Mouse (Mus musculus): ENCODE measurements around the gene Armt1.
"Not testable (repeated sequence)": the region's sequence is repeated elsewhere in the genome, so short reads cannot be mapped to it uniquely, and the experiment has no call there.

Gene Armt1

GRCm38 (mm10) chr10:4432123-4432931 lies at the start of gene Armt1, which contains the start of gene Rmnd1:
Armt1 (plus strand) TSS chr10:4432467.
Rmnd1 (minus strand) TSS chr10:4432388.
- DNase-seq, result peak; percentile 94

- DNase-seq, result no peak
Observed at GRCm38 (mm10) chr10:4384244-4384643, 48.0 kb upstream of the Armt1 start.

- peak; percentile 95 for DNase-seq
Observed at GRCm38 (mm10) chr10:4386609-4387591, 45.4 kb upstream of the Armt1 start.

GRCm38 (mm10) chr10:4387701-4388383 lies 44.4 kb upstream of the Armt1 start, which contains the start of gene Zbtb2:
Zbtb2 (minus strand) TSS chr10:4388108.
- peak; percentile 59 for DNase-seq

- DNase-seq, result peak; percentile 23
Observed at GRCm38 (mm10) chr10:4388384-4388745, 43.9 kb upstream of the Armt1 start.

- DNase-seq, result no peak
Observed at GRCm38 (mm10) chr10:4389036-4389435, 43.2 kb upstream of the Armt1 start.

- DNase-seq, result no peak
Observed at GRCm38 (mm10) chr10:4389461-4390112, 42.7 kb upstream of the Armt1 start.

GRCm38 (mm10) chr10:4390550-4390949 lies 41.7 kb upstream of the Armt1 start:
- DNase-seq, result no peak

- DNase-seq, result no peak
Observed at GRCm38 (mm10) chr10:4391076-4391475, 41.2 kb upstream of the Armt1 start.

GRCm38 (mm10) chr10:4391851-4392250 lies 40.4 kb upstream of the Armt1 start:
- DNase-seq, result peak; percentile 39

GRCm38 (mm10) chr10:4395321-4395720 lies 36.9 kb upstream of the Armt1 start:
- DNase-seq, result no peak

GRCm38 (mm10) chr10:4398058-4398457 lies 34.2 kb upstream of the Armt1 start:
- no peak for DNase-seq

GRCm38 (mm10) chr10:4404895-4405491 lies 27.3 kb upstream of the Armt1 start:
- DNase-seq, result peak; percentile 69

- DNase-seq, result no peak
Observed at GRCm38 (mm10) chr10:4405511-4405910, 26.8 kb upstream of the Armt1 start.

- no peak for DNase-seq
Observed at GRCm38 (mm10) chr10:4407191-4407590, 25.1 kb upstream of the Armt1 start.

GRCm38 (mm10) chr10:4425245-4425644 lies 7.0 kb upstream of the Armt1 start:
- peak; percentile 21 for DNase-seq

- peak; percentile 5 for DNase-seq
Observed at GRCm38 (mm10) chr10:4430399-4430798, 1.9 kb upstream of the Armt1 start.

GRCm38 (mm10) chr10:4430826-4431225 lies 1.4 kb upstream of the Armt1 start:
- DNase-seq, result peak; percentile 13

- DNase-seq, result no peak
Observed at GRCm38 (mm10) chr10:4431746-4432122, 533 bp upstream of the Armt1 start.

GRCm38 (mm10) chr10:4432996-4433755 lies 909 bp downstream of the Armt1 start:
- no peak for DNase-seq

GRCm38 (mm10) chr10:4433871-4434270 lies 1.6 kb downstream of the Armt1 start:
- not testable (repeated sequence) for DNase-seq

Data from lung, postnatal 14 days (tissue).